Mouse (Mus musculus): ENCODE data around the gene Unc45a.

Gene Unc45a

DNA sequence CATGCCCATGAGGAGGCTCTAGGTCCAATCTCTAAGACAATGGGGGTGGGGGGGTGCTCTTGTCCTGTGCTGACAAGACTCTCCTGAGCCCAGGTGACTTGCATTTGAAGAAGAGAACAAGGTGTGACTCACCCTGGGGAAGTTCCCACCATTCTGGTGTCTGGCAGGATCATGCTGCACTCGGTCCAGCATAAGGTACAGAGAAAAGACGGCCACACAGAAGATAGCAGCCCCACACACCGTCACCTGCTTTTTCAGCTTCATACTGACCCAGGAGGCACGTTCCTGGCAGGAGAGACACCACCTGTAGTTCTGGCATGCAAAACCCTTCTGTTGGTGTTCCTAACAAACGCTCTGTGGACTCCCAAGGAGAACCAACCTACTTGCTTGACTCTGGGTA lies 28.7 kb upstream of the Unc45a start:
- in situ Hi-C loops (cut with MboI; ENCODE audit: unreplicated experiment in 2 of 2) = no loop called here

DNA sequence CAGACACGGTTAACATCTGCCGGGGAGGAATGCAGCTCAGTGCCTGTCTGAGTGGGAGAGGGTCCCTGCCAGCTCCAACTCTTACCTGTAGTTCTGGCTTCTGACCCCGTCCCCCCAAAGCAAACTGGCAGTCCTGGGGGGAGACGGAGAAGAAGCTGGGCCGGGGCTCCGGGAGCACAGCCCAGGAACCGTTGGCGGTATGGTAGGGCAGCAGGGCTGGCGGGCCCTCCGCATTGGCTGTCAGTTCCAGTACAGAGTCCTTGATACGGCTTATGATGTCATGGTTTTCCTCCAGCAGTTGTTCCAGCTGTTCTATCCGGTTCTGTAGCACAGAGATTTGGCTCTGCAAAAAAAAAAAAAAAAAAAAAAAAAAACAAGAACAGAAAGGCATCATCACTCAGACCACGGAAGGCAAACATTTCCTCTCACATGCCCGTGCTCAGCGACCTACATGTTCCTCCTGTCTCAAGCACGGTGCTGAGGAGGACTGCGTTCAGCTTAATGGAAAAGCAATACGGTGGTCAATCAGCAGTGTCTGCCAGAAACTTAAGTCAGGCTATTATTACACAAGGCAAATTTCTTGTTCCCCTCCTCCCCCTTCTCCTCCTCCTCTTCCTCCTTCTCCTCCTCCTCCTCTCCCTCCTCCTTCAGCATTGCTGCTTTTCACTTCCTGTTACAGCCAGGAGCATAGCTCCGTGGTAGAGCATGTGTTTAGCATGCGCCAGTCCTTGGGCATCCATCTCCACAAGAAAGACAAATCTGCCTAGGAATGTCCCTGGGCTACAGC lies 28.0 kb upstream of the Unc45a start:
- in situ Hi-C loops (cut with MboI; ENCODE audit: unreplicated experiment in 2 of 2) = no loop called here

DNA sequence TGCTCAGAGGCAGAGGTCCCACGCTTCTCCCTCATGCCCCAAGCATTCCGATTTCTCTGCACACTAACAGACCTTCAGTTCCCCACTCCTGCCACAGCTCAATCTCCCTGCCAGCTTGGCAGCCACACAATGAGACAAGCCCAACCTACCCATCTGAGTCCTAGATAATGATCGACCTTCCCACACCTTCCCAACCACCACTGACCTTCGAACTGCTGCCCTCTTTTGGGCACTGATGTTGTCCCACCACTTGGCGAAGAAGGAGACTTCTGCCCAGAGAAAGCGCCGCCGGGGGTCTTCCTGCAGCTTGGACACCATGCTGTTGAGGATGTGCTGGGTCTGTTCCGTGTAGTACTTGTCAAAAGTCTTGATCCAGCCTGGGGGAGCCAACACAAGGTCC lies 27.2 kb upstream of the Unc45a start:
- in situ Hi-C loops (cut with MboI; ENCODE audit: unreplicated experiment in 2 of 2) = no loop called here

DNA sequence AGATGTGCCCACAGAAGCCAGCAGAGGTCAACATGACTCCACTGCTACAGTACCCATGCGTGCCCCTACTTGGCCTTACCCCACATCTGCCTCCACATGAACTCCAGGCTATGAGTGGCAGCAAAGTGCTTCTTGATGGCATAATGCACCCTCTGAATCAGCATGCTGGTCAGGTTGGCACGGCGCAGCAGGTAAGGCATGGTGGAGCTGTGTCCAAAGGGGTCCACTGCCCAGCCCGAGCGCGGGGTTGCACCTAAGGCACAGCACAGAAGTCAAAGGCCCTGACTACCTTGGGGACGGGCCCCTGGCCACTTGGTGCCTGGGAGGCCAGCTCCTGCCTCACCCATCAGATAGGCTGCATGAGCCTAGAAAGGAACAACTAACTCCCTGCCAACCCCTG lies 26.4 kb upstream of the Unc45a start:
- in situ Hi-C loops (cut with MboI; ENCODE audit: unreplicated experiment in 2 of 2) = no loop called here

DNA sequence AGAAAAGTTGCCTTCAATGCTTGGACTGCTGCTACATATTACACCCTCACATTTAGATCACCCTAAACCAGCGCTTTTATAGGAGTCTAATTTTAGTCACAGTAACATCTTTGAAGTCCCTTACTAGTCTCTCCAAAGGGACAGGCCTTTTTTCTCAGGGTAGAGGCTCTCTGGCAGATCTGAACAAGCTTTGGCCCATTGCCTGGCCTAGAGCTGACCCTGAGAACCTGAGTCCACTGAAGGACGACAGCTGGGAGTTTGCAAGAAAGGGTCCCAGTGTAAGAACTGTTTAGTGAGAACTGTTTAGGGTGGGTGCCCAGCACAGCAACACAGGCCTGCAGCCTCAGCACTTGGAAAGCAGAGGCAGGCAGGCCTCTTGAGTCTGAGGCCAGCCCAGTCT lies 25.0 kb upstream of the Unc45a start:
- in situ Hi-C loops (cut with MboI; ENCODE audit: unreplicated experiment in 2 of 2) = no loop called here

DNA sequence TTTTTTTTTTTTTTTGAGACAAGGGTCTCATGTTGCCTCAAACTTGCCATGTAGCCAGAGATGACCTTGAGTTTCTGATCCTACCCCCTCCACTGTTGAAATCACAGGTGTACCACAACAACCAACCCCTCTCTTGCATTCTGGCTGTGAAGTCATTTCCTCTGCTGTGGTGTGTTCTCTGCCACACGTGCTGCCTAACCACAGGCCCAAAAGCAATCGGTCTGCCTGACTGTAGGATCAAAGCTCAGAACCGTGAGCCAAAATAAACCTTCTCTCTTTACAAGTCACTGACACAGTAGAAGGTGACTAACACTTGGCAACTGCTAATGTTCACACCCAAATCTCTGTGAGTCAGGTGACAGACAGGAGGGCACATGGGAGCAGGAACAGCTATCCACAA lies 19.6 kb upstream of the Unc45a start:
- in situ Hi-C loops (cut with MboI; ENCODE audit: unreplicated experiment in 2 of 2) = no loop called here

DNA sequence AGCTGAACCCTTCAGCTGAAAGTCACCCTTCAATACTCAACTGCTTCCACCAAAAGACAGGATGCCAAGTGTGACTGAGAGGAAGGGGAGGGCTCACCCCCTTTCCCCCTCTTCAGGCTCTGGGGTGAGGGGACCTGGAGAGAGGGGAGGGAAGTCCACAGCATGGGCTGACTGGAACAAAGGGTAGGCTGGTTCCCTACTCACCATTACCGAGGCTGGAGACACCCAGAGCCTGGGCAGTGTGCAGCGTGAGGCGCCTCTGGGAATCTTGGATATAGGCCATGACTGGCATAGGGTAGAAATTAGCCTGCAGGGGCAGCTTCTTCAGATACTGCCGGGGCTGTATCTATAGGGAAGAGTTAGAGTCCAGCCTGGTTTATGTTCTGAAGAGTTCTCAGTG lies 17.2 kb upstream of the Unc45a start:
- in situ Hi-C loops (cut with MboI; ENCODE audit: unreplicated experiment in 2 of 2) = no loop called here

DNA sequence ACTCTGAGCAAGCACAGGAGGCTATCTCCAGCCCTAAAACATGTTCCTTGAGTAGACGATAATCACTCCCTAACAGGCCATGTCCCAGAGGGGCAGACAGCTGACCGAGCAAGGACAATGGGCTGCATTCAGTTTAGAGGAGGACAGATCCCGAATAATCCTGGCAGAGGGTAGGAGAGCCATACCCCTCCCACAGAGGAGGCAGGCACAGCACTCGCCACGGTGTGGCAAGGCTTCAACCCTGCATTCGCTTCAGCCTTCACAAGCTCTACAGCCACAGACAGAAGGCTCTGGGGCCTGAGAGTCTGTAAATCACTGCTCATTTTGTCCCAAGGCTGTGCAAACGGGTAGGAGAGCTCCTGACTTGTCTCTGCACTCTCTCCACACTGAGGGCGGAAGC lies 16.4 kb upstream of the Unc45a start:
- in situ Hi-C loops (cut with MboI; ENCODE audit: unreplicated experiment in 2 of 2) = no loop called here

DNA sequence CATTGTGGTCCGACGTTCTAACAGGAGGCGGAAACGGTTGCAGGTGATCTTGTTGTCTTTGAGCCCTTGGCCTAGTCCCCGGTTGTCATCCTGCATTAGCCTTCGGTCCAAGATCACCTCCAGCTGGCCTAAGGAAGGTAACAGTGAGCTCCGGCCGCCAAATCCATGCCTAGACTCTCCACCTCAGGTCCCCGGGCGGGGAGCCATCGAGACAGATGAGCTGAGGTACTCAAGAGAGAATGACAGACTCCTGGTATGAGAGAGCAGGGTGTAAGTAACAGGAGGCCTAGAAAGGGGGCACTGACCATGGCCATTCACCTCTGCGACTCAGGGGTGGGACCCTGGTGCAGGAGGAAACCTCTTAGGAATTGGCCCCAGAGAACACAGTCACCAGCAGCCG lies 15.5 kb upstream of the Unc45a start:
- in situ Hi-C loops (cut with MboI; ENCODE audit: unreplicated experiment in 2 of 2) = no loop called here

DNA sequence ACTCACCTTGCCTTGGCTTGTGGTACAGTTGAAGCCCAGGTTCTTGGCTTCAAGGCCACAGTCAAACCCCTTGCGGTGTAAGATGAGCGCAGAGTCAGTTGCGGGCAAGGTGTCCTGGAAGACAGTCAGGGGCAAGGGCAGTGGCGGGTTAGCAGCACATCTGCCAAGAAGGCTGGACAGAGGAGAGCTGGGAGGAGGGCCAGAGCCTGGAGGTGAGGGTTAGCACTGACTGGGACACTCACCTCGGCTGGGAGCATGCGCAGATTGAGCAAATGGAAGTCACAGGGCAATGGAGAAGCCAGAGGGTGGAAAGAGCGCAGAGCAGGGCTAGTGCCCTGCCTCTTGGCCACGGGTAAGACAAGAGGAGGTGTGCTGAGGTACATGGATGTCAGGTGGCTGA lies 12.1 kb upstream of the Unc45a start:
- in situ Hi-C loops (cut with MboI; ENCODE audit: unreplicated experiment in 2 of 2) = no loop called here

DNA sequence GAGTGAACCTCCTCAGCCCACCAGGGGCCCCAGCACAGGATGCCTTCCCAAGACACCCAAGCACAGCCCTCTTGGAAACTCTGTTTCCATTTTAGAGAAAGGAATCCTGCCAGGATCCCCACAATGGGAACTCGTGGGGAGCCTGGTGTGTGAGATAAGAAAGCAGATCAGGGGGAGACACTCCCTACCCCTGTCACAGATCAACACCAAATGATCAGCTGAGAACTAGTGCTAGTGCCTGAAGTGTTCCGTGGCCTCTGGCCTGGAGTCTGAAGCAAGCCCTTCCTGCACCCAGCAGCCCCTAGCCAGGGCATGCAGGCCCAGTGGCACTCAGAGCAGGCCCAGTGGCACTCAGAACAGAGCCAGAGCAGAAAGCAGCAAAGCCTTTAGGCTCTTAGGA lies 10.0 kb upstream of the Unc45a start:
- in situ Hi-C loops (cut with MboI; ENCODE audit: unreplicated experiment in 2 of 2) = no loop called here

DNA sequence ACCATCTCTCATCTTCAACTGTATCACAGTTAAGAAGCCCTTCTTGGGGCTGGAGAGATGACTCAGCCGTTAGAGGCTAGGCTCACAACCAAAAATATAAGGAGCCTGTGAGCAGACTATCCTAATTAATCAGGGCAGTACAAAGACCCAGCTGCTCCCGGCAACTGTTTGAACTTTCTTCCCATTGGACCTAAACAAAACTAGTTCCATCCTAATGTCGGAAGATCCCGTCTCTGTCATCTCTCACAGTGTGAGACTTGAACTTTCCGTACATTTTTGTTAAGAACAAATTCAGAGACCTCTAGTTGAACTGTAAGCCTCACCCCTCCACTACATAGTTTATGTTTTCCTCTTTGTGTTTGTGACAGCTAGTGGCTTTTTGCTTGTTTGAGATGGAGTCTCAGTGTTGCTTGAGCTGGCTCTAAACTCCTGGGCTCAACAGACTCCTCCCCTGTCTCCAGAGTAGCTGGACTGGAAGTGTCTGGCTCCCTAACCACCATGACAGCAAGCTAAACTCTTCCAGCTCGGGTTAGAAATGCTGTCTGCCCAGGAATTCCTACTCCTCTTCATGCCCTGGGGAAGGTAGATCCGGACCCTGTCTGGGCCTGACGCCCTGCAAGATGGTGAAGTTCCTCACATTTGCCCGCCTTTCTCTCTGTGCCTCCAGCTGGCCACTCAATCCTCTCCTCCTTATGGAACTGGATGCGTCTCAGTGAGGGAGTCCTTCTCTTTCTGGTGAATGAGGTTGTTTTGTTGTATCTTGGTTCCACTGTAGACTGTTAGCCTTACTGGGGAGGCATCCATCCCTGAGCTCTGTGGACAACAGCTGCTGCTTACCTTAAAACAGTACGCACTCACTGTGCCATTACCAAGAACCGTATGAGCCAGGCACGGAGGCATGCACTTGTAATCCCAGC lies 7.1 kb upstream of the Unc45a start:
- in situ Hi-C loops (cut with MboI; ENCODE audit: unreplicated experiment in 2 of 2) = no loop called here

DNA sequence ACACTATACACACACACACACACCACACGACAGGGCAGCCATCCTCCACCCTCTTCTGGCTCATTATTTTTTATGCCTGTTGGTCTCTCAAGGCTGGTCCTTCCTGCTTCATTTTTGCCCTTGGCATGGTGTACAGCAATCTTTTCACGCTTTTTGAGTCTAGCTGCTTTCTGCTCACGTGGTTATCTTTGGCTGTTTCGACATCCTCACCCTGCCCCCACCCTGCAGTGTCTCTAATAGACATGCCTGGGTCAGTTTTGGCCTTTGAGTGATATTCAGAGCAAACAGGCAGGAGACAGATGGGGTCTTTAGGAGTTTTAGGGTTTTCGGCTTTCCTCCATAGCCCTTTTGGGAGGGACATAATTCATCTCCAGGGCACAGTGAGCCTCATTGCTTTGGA lies 6.0 kb upstream of the Unc45a start:
- in situ Hi-C loops (cut with MboI; ENCODE audit: unreplicated experiment in 2 of 2) = no loop called here

DNA sequence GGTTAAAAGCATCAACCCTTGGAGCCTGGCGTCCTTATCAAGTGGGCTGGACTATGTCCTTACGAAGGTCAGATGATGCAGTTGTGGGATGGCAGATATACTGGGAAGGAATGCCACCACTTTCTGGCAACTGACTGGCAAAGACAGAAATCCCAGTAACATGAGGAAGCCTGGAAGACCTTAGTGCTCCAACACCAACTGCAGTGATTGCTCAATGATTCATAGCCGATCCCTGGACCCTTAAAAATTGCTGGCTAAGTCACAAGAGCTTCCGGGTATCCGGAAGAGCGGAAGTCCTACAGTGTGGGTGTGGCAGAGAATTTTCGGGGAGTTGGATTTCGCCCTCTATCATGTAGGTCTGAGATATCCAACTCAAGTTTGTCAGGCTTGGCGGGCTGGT lies 5.4 kb upstream of the Unc45a start:
- in situ Hi-C loops (cut with MboI; ENCODE audit: unreplicated experiment in 2 of 2) = no loop called here

DNA sequence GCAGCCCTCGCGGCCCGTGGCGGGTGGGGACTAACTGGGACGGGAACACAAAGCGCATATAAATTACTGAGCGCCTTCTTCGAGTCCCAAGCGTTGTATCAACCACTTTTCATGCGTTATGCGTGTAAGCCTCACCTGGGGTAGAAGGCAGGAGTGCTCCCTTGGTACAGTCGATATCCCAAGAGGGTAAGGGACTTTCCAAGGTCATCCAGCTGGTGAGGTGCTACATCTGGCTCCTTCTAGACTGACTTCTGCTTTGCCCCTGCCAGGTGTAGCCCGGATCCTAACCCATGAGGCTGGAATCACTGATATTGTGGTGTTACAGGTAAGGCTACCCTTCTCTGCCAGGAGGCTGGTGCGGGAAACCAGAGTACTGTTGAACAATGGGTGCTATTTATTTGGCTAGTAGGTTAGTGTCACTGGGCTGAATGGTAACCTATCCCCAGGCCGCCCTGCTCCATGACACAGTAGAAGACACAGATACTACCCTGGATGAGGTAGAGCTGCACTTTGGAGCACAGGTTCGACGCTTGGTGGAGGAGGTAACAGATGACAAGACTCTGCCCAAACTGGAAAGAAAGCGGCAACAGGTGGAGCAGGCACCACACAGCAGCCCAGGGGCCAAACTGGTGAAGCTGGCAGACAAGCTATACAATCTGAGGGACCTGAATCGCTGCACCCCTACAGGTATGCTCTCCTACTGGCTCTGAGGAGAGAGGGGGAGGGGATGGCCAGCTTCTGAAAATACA lies 2.6 kb upstream of the Unc45a start:
- in situ Hi-C loops (cut with MboI; ENCODE audit: unreplicated experiment in 2 of 2) = loop anchor here (5.0 kb wide), 1 partner anchor 34 kb away; no protein-coding TSS in a partner anchor

DNA sequence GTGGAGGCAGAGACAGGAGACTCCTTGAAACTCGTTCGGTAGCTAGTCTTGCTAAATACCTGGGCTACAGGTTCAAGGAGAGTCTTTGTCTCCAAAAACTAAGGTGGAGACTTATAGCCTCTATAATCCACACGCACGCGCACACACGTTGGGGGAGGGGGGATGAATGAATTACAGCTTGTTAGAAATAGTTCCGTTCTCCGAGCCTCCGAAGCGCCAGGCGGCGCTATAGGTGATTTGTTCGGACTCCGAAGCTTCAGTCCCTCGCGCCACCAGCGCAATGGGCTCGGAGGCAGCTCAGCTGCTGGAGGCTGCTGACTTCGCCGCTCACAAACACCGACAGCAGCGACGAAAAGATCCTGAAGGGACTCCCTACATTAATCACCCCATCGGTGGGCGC lies 2.1 kb upstream of the Unc45a start, which contains the start of gene Hddc3:
Hddc3 (plus strand) TSS at position 247 of the 400 bp plus-strand sequence.
- in situ Hi-C loops (cut with MboI; ENCODE audit: unreplicated experiment in 2 of 2) = loop anchor here (5.0 kb wide), 1 partner anchor 34 kb away; no protein-coding TSS in a partner anchor

DNA sequence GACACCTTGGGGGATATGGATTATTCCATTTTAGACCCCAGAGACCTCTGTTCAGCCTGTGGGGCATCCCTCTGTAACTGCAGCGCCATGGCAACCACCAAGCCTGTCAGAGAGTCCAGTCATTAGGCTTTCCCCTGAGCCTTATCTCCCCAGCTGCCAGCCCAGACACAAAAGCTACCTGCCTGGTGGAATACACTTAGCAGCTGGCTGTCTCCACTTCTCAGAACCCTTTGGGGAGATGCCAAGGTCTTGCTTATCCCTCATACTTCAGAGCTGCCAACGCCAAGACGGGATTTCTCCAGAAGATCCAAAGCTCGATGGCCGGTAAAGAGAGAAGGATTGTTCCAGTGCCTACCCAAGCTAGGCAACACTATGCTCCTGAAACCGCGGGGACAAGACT lies 988 bp upstream of the Unc45a start:
- in situ Hi-C loops (cut with MboI; ENCODE audit: unreplicated experiment in 2 of 2) = loop anchor here (5.0 kb wide), 1 partner anchor 36 kb away; no protein-coding TSS in a partner anchor

DNA sequence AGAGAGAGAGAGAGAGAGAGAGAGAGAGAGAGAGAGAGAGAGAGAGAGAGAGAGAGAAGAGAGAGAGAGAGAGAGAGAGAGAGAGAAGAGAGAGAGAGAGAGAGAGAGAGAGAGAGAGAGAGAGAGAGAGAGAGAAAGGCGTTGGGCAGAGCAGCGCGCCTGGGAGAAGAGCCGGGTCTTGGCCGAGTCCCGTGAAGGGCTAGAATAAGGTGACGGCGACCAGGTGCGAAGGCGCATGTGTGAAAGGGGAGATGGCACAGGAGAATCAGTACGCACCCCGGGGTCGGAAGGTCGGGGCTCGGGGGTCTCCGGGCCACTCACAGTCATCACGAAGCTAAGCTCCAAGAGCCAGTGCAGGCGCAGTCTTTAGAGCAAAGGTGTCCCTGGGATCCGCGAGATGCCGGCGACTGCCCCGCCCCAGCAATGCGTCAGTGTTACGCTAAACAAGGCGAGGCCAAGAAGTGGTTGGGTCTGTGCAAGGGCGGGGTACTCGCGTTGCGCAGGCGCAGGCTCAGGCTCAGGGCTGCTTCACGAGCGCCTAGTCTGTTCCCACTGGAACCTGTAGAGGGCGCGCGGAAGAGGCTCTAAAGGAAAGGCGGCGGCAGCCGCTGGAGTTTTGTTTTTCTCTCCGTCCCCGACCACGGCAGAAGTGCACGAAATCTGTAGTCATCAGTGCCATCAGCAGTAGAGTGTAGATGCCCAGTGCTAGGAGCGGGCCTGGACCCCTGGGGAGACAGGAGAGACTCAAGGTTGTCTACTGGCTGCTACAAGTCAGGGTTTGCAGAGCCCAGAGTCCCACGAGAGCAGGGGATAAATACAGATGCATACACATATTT lies 794 bp downstream of the Unc45a start:
- in situ Hi-C loops (cut with MboI; ENCODE audit: unreplicated experiment in 2 of 2) = loop anchor here (5.0 kb wide), 1 partner anchor 37 kb away; no protein-coding TSS in a partner anchor

DNA sequence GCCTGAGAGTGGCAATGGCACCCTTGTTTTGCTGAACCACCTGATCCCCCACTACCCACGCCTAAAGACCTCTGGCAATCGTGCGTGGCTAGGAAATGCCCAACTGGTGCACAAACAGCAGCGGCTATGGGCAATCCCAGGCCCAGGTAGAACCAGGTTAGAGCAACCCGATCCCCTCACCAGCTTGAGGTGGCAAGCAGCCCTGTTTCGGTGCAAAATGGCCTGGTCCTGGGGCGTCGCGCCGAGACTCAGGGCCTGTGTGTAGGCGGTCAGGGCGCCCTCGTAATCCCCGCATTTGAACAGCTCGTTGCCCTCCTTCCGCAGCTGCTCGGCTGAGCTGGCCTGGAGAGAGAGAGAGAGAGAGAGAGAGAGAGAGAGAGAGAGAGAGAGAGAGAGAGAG lies 1.4 kb downstream of the Unc45a start:
- in situ Hi-C loops (cut with MboI; ENCODE audit: unreplicated experiment in 2 of 2) = no loop called here

DNA sequence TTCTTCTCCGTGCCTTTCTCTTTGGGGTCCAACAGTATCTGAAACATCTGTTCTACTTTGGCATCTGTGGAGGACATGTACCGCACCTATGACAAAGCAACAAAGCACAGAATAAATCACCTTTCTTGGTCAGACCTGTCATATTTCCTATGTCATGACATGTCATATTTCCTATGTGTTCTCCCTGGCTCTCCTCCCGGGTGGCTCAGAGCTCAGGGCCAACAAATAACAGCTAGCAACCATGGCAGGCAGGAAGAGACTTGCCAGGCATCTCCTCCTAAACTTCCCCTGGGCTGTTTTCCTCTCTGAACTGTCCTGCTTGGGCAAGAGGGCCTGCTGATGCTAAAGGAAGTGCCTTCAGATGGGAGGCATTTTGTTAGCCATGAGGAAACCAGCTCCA lies 3.9 kb downstream of the Unc45a start:
- in situ Hi-C loops (cut with MboI; ENCODE audit: unreplicated experiment in 2 of 2) = no loop called here

All from v-Abl transformed pro-B cells (cell line).